Mouse (Mus musculus) lung, postnatal 0 days (tissue): ENCODE results near the gene BC029722.

Experiments used
- CTCF ChIP-seq: IDR thresholded peaks from 2 replicates; pipeline ENCODE4 v1.5.1; 2016; ENCODE audit warnings: antibody characterized with exemption, mild to moderate bottlenecking
- EP300 ChIP-seq: IDR thresholded peaks from 2 replicates; pipeline ENCODE4 v1.6.1; 2016; ENCODE audit warnings: antibody characterized with exemption, mild to moderate bottlenecking, control low read depth

DNA sequence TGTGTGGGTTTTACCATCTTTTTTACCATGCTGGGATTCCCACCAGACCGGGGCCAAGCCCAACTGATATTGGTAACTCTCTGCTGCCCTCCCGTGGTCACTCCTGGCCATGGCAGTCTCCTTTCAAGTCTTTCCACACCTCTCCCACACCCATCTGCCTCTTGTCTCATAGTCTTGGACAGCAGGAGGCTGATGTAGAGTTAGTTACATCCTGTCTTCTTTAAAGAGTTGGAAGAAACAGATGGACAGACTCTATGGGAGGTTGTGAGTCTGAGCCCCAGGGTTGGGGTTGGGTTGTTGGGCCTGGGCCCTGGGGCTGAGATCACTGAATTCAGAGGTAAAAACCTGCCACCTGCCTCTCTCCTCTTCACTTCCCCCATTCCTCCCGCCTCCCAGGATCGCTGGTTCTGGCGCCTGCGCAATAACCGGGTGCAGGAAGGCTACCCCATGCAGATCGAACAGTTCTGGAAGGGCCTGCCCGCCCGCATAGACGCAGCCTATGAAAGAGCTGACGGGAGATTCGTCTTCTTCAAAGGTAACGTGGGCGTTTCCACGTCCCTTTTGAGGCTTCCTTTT is 7.3 kb downstream of the BC029722 start:
- TF ChIP-seq CTCF (peak; percentile 87), EP300 (no peak)
